Mouse (Mus musculus) bone marrow, adult 2 months (tissue): ENCODE measurements around the gene Upk3bl. TPM values are rescaled to one million over a fixed set of nuclear protein-coding genes. Genes with fewer than 3 reads are reported as not detected.

Experiments
- H3K27ac ChIP-seq: fragments of 200-500 bp; 2 replicates; pipeline ENCODE4 v1.5.1; 2012; ENCODE audit warnings: low read depth, mild to moderate bottlenecking, control low read depth, inconsistent platforms, low read length; ENCODE audit not compliant: control insufficient read depth, poor library complexity, insufficient read depth
- H3K4me1 ChIP-seq: fragments of 200-500 bp; 2 replicates; pipeline ENCODE4 v1.6.1; 2011; ENCODE audit warnings: low read length; ENCODE audit not compliant: control insufficient read depth, insufficient read depth
- H3K4me3 ChIP-seq: fragments of 200-500 bp; replicated peaks from 2 replicates; pipeline ENCODE3; 2011; ENCODE audit warnings: mild to moderate bottlenecking, low read depth, low read length, control low read depth; ENCODE audit not compliant: control insufficient read depth
- CTCF ChIP-seq: fragments of 200-500 bp; IDR thresholded peaks from 2 replicates; pipeline ENCODE4 v1.5.1; 2011; ENCODE audit warnings: low read length, control low read depth; ENCODE audit not compliant: control insufficient read depth, insufficient read depth
- POLR2A ChIP-seq: fragments of 200-500 bp; IDR thresholded peaks from 2 replicates; pipeline ENCODE4 v1.6.1; 2011; ENCODE audit warnings: low read depth, mild to moderate bottlenecking, control low read depth, low read length, borderline replicate concordance; ENCODE audit not compliant: control insufficient read depth
- WGBS: fragments of 180-500 bp; shearing (Covaris S2); methylation state at CpG from one replicate; pipeline ENCODE4 v1.1.7; 2018; 5-methylcytosine and 5-hydroxymethylcytosine counted together
- polyA plus RNA-seq: library from polyadenylated mRNA; stranded (reverse); fragments of >200 nt; gene quantifications from 2 replicates; pipeline ENCODE4 v1.2.4, GENCODE M21; 2011; ENCODE audit warnings: low replicate concordance; ENCODE audit not compliant: missing spikeins, insufficient read depth, insufficient read length

Gene Upk3bl
- polyA plus RNA-seq, 1 experiment = not detected

- Histone ChIP-seq H3K4me1 (no peaks in the 10 kb centered on the region; the same call in 1 of the 2 replicates), H3K27ac (no peak overlapping the region), H3K4me3 (no peak overlapping the region)
- TF ChIP-seq CTCF (no peak), POLR2A (no peak)
- 65% methylated on average over 1 of the region's 1 CpGs for WGBS
These were observed 34.4 kb upstream of the Upk3bl start for GRCm38 (mm10) chr5:136019907-136020306.

GRCm38 (mm10) chr5:136025712-136026111 is 28.6 kb upstream of the Upk3bl start:
- no peaks in the 10 kb centered on the region; the same call in 1 of the 2 replicates for H3K4me1 ChIP-seq
- TF ChIP-seq CTCF (no peak), POLR2A (no peak)
- 70% methylated on average over 3 of the region's 3 CpGs for WGBS
- no peak overlapping the region for H3K4me3 ChIP-seq
- no peak overlapping the region for H3K27ac ChIP-seq

- WGBS = 89% methylated on average over 9 of the region's 9 CpGs
These were observed 27.4 kb upstream of the Upk3bl start for GRCm38 (mm10) chr5:136026859-136027258.

GRCm38 (mm10) chr5:136027612-136028311 is 26.5 kb upstream of the Upk3bl start:
- TF ChIP-seq CTCF = peak; percentile 9; the same call in 1 of the 2 replicates
- TF ChIP-seq POLR2A = no peak
- H3K4me3 ChIP-seq = no peak overlapping the region
- H3K27ac ChIP-seq = no peak overlapping the region
- no peaks in the 10 kb centered on the region; the same call in 1 of the 2 replicates for H3K4me1 ChIP-seq
- 87% methylated on average over 11 of the region's 11 CpGs for WGBS

More at GRCm38 (mm10) chr5:136026859-136027258, 27.4 kb upstream of the Upk3bl start:
- H3K27ac ChIP-seq = no peak overlapping the region
- TF ChIP-seq CTCF (no peak), POLR2A (no peak)
- no peaks in the 10 kb centered on the region; the same call in 1 of the 2 replicates for H3K4me1 ChIP-seq
- no peak overlapping the region for H3K4me3 ChIP-seq

GRCm38 (mm10) chr5:136034868-136035267 is 19.4 kb upstream of the Upk3bl start:
- H3K4me1 ChIP-seq = peaks cover 3% of the 10 kb centered on the region; the same call in 1 of the 2 replicates
- H3K4me3 ChIP-seq = no peak overlapping the region
- no peak for TF ChIP-seq CTCF
- TF ChIP-seq POLR2A = no peak
- 41% methylated on average over 4 of the region's 4 CpGs for WGBS
- 0 out of 2 replicates have a peak overlapping the region, but pooled peaks have one; percentile 14 for H3K27ac ChIP-seq

- 0 out of 2 replicates have a peak overlapping the region, but pooled peaks have one; percentile 14 for H3K27ac ChIP-seq
- WGBS = 35% methylated on average over 1 of the region's 1 CpGs
These were observed 19.0 kb upstream of the Upk3bl start for GRCm38 (mm10) chr5:136035285-136035684.

GRCm38 (mm10) chr5:136036667-136037066 is 17.6 kb upstream of the Upk3bl start:
- H3K4me3 ChIP-seq = no peak overlapping the region
- WGBS = 63% methylated on average over 1 of the region's 1 CpGs
- TF ChIP-seq POLR2A (no peak), CTCF (no peak)
- H3K27ac ChIP-seq = no peak overlapping the region
- H3K4me1 ChIP-seq = peaks cover 3% of the 10 kb centered on the region; the same call in 1 of the 2 replicates

More at GRCm38 (mm10) chr5:136035285-136035684, 19.0 kb upstream of the Upk3bl start:
- TF ChIP-seq CTCF = no peak
- no peak for TF ChIP-seq POLR2A
- Histone ChIP-seq H3K4me3 (no peak overlapping the region), H3K4me1 (peaks cover 3% of the 10 kb centered on the region; the same call in 1 of the 2 replicates)

GRCm38 (mm10) chr5:136038258-136039214 is 15.8 kb upstream of the Upk3bl start, which contains the start of gene Upk3b:
TSS of gene Upk3b (plus strand) at chr5:136038496.
- Histone ChIP-seq H3K27ac (no peak within 1 kb of the TSS), H3K4me1 (peaks cover 3% of the 10 kb centered on the region; the same call in 1 of the 2 replicates), H3K4me3 (no peak within 1 kb of the TSS)
- no peak for TF ChIP-seq CTCF
- no peak for TF ChIP-seq POLR2A
- WGBS = 82% methylated on average over 17 of the region's 17 CpGs
